Mouse (Mus musculus): ENCODE measurements at regions not wholly inside any gene's neighbourhood (a gene's known extent, or its start where the extent isn't known, plus 50 kb on each side); places are given as distances from the start of the nearest gene placed in this dataset.

DNA sequence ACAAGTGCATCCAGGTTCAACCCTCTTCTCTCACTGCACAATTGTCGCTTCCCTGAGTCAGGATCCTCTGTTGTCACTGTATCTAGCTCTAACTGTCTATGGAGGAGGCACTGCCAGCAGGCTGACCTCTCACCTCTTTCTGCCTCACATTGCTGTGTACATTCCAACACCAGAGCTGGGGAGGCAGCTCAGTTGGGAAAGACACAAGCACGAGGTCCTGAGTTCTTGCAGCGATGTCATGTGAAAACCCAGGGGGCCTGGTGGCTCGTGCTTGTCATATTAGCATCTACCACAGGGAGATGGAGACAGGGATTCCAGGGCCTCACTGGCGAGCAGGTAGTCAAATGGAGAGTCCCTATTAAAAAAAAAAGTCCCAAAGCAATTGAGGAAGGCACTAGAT is 334.2 kb downstream of the Diras2 start:
- no peak for ATAC-seq (ENCODE audit: low read depth)
- H3K27me3 ChIP-seq (replicated peaks; ENCODE audit: control insufficient read depth, insufficient read depth, low read length) = no peaks in the 10 kb centered on the region
- H3K4me3 ChIP-seq (ENCODE audit: low read depth, low read length) = no peak overlapping the region
- H3K9me3 ChIP-seq (ENCODE audit: control insufficient read depth, low read length) = no peaks in the 10 kb centered on the region
- no peak overlapping the region for H3K4me2 ChIP-seq (ENCODE audit: low read depth, low read length)
- WGBS = 65% methylated on average over 5 of the region's 5 CpGs
- no peak overlapping the region for H3K27ac ChIP-seq (replicated peaks; ENCODE audit: low read depth, low read length)
- no peak for DNase-seq (ENCODE audit: low spot score)
- no peaks in the 10 kb centered on the region for H3K4me1 ChIP-seq (ENCODE audit: control insufficient read depth, insufficient read depth, low read length)
- no peaks in the 10 kb centered on the region for H3K36me3 ChIP-seq (ENCODE audit: control insufficient read depth, insufficient read depth, low read length)
- H3K9ac ChIP-seq (ENCODE audit: low read depth, low read length) = no peak overlapping the region

DNA sequence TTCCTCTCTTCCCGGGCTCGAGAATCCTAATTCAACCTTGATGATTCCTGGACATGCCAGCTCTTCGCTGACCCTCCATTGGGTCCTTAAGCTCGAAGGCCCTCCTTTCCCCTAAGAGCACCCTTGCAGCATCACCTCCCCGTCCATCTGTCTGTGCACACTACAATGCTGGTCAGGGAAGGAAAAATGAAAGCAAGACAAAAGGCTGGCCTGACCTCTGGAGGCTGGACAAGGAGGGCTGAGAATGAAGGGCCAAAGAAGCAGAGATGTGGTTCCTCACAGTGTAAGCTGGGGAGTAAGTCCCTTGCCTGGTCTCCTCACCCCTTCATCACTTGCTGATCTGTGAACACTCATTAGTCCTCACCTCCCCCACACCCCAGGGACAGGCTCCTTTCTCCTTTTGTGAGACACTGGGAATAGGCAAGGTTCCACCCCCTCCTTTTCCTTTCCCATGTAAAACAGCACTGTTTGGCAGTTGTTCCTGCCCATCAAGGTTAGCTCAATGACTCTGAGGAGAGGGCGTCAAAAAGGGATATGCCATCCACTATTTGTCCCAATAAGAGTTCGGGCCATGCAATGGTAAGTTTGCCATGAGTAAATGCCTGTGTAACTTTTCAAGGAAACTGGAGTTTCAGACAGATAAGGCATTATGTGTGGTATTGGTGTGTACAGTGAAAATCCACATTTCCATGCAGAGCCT is 332.3 kb downstream of the Diras2 start:
- no peaks in the 10 kb centered on the region for H3K27me3 ChIP-seq (replicated peaks; ENCODE audit: control insufficient read depth, insufficient read depth, low read length)
- no peaks in the 10 kb centered on the region for H3K4me1 ChIP-seq (ENCODE audit: control insufficient read depth, insufficient read depth, low read length)
- ATAC-seq (ENCODE audit: low read depth) (no peak), DNase-seq (ENCODE audit: low spot score) (no peak)
- H3K4me3 ChIP-seq (ENCODE audit: low read depth, low read length) = no peak overlapping the region
- H3K27ac ChIP-seq (replicated peaks; ENCODE audit: low read depth, low read length) = no peak overlapping the region
- no peaks in the 10 kb centered on the region for H3K36me3 ChIP-seq (ENCODE audit: control insufficient read depth, insufficient read depth, low read length)
- no peaks in the 10 kb centered on the region for H3K9me3 ChIP-seq (ENCODE audit: control insufficient read depth, low read length)
- H3K9ac ChIP-seq (ENCODE audit: low read depth, low read length) = no peak overlapping the region
- no peak overlapping the region for H3K4me2 ChIP-seq (ENCODE audit: low read depth, low read length)
- WGBS = 81% methylated on average over 7 of the region's 7 CpGs

DNA sequence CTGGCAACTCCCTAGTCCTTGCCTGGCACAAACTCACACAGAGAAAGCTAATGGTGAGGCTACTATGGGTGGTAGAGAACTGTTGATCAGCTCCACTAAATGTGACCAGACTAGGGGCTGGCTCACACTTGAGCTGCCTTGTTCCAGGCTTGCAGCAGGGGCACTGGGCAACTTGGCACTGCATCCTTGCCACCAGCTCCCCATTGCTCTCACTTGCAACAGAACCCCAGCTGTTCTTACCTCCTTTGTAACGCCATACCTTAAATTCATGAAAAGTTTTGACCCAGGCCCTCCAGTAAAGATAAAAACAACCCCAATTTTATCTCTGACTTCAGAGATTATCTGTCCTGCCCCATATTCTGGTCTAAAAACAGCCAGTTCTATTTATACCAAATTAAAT is 328.7 kb downstream of the Diras2 start:
- H3K27ac ChIP-seq (replicated peaks; ENCODE audit: low read depth, low read length) = no peak overlapping the region
- no peaks in the 10 kb centered on the region for H3K4me1 ChIP-seq (ENCODE audit: control insufficient read depth, insufficient read depth, low read length)
- no peak overlapping the region for H3K9ac ChIP-seq (ENCODE audit: low read depth, low read length)
- no peaks in the 10 kb centered on the region for H3K9me3 ChIP-seq (ENCODE audit: control insufficient read depth, low read length)
- no peak for DNase-seq (ENCODE audit: low spot score)
- no peak overlapping the region for H3K4me2 ChIP-seq (ENCODE audit: low read depth, low read length)
- WGBS = 88% methylated on average over 1 of the region's 1 CpGs
- no peaks in the 10 kb centered on the region for H3K36me3 ChIP-seq (ENCODE audit: control insufficient read depth, insufficient read depth, low read length)
- no peak for ATAC-seq (ENCODE audit: low read depth)
- H3K4me3 ChIP-seq (ENCODE audit: low read depth, low read length) = no peak overlapping the region
- H3K27me3 ChIP-seq (replicated peaks; ENCODE audit: control insufficient read depth, insufficient read depth, low read length) = no peaks in the 10 kb centered on the region

DNA sequence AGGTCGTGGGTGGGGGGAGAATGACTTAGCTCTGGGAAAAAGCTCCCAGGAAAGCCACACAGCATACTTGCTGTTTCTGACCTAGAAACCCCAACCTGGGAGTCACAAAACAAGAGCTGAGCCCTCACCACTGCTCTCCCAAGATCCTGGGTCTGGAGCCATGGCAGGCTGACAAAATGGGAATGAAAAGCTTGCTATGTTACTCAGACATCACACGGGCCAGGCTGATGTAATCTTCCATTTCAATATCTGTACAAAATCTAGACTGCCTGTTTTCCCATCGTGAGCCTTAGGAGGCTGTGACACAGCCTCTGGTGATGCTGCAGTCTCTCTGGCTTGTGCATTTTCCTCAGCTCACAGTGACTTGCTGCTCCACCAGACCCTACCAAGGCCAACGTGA is 325.1 kb downstream of the Diras2 start:
- no peaks in the 10 kb centered on the region for H3K27me3 ChIP-seq (replicated peaks; ENCODE audit: control insufficient read depth, insufficient read depth, low read length)
- no peaks in the 10 kb centered on the region for H3K4me1 ChIP-seq (ENCODE audit: control insufficient read depth, insufficient read depth, low read length)
- no peak overlapping the region for H3K4me2 ChIP-seq (ENCODE audit: low read depth, low read length)
- no peak for ATAC-seq (ENCODE audit: low read depth)
- no peak overlapping the region for H3K4me3 ChIP-seq (ENCODE audit: low read depth, low read length)
- H3K36me3 ChIP-seq (ENCODE audit: control insufficient read depth, insufficient read depth, low read length) = no peaks in the 10 kb centered on the region
- H3K9ac ChIP-seq (ENCODE audit: low read depth, low read length) = no peak overlapping the region
- H3K27ac ChIP-seq (replicated peaks; ENCODE audit: low read depth, low read length) = no peak overlapping the region
- no peak for DNase-seq (ENCODE audit: low spot score)
- no peaks in the 10 kb centered on the region for H3K9me3 ChIP-seq (ENCODE audit: control insufficient read depth, low read length)
- WGBS = 64% methylated on average over 4 of the region's 4 CpGs

DNA sequence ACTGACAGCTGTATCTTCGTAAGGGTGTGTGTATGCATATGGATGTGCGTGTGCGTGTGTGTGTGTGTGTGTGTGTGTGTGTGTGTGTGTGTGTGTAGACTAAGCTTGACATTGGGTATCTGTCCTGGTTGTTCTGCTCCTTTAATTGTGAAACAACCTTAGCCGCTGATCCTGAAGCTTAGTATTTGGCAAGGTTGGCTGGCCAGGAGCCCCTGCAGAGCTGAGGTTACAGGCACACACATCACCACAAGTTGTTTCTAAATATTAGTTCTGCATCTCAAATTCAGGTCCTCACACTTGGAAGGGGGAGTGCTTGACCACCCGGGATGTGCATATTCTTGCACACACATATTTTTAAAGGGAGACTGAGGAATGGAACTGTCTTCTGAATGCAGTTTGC is 314.7 kb downstream of the Diras2 start:
- WGBS = 89% methylated on average over 5 of the region's 5 CpGs
- Histone ChIP-seq H3K36me3 (ENCODE audit: control insufficient read depth, insufficient read depth, low read length) (no peaks in the 10 kb centered on the region), H3K4me2 (ENCODE audit: low read depth, low read length) (no peak overlapping the region), H3K9ac (ENCODE audit: low read depth, low read length) (no peak overlapping the region), H3K27ac (replicated peaks; ENCODE audit: low read depth, low read length) (no peak overlapping the region), H3K4me3 (ENCODE audit: low read depth, low read length) (no peak overlapping the region), H3K4me1 (ENCODE audit: control insufficient read depth, insufficient read depth, low read length) (no peaks in the 10 kb centered on the region), H3K27me3 (replicated peaks; ENCODE audit: control insufficient read depth, insufficient read depth, low read length) (no peaks in the 10 kb centered on the region), H3K9me3 (ENCODE audit: control insufficient read depth, low read length) (no peaks in the 10 kb centered on the region)
- DNase-seq (ENCODE audit: low spot score) (no peak), ATAC-seq (ENCODE audit: low read depth) (no peak)

DNA sequence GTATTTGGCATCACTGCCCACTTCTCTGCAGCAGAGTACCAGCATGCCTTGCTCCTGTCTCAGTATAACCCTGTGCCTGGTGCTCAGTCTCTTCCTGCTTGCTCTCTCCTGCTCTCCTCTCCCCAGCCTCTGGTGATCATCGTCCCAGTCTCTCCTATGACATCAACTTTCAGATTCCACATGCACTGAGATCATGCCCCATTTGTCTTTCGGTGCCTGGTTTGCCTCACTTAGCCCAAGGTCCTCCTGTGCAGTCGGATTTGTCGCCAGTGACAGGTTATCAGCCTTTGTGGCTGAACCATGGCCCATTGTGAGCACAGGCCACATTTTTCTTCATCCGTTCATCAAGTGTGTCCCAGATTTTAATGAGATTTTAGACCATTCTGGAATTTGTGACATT is 314.0 kb downstream of the Diras2 start:
- ATAC-seq (ENCODE audit: low read depth) = no peak
- Histone ChIP-seq H3K36me3 (ENCODE audit: control insufficient read depth, insufficient read depth, low read length) (no peaks in the 10 kb centered on the region), H3K4me2 (ENCODE audit: low read depth, low read length) (no peak overlapping the region), H3K4me1 (ENCODE audit: control insufficient read depth, insufficient read depth, low read length) (no peaks in the 10 kb centered on the region), H3K9ac (ENCODE audit: low read depth, low read length) (no peak overlapping the region), H3K27me3 (replicated peaks; ENCODE audit: control insufficient read depth, insufficient read depth, low read length) (no peaks in the 10 kb centered on the region), H3K27ac (replicated peaks; ENCODE audit: low read depth, low read length) (no peak overlapping the region), H3K4me3 (ENCODE audit: low read depth, low read length) (no peak overlapping the region), H3K9me3 (ENCODE audit: control insufficient read depth, low read length) (no peaks in the 10 kb centered on the region)
- DNase-seq (ENCODE audit: low spot score) = no peak
- WGBS = 73% methylated on average over 5 of the region's 5 CpGs

DNA sequence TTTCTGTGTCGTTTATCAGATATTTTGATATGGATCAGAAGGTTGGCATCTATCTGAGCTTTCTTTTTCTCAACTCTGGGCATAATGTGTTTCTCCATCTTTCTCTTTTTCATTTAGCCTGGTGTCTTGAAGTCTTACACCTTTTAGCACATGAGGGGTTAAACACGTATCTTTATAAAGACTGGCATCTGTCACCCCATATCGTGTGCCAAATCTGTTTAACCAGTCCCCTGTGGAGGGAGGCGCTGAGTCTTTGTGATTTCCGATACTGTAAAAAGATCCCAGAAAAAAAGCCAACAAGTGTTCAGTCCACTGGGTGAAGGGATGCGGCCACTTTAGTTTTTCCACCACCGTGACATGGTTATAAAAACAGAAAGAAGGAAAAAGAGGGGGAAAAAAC is 313.3 kb downstream of the Diras2 start:
- ATAC-seq (ENCODE audit: low read depth) (no peak), DNase-seq (ENCODE audit: low spot score) (no peak)
- Histone ChIP-seq H3K9me3 (ENCODE audit: control insufficient read depth, low read length) (no peaks in the 10 kb centered on the region), H3K9ac (ENCODE audit: low read depth, low read length) (no peak overlapping the region), H3K4me1 (ENCODE audit: control insufficient read depth, insufficient read depth, low read length) (no peaks in the 10 kb centered on the region), H3K27ac (replicated peaks; ENCODE audit: low read depth, low read length) (no peak overlapping the region), H3K4me3 (ENCODE audit: low read depth, low read length) (no peak overlapping the region), H3K27me3 (replicated peaks; ENCODE audit: control insufficient read depth, insufficient read depth, low read length) (no peaks in the 10 kb centered on the region), H3K36me3 (ENCODE audit: control insufficient read depth, insufficient read depth, low read length) (no peaks in the 10 kb centered on the region), H3K4me2 (ENCODE audit: low read depth, low read length) (no peak overlapping the region)
- WGBS = 51% methylated on average over 7 of the region's 7 CpGs

DNA sequence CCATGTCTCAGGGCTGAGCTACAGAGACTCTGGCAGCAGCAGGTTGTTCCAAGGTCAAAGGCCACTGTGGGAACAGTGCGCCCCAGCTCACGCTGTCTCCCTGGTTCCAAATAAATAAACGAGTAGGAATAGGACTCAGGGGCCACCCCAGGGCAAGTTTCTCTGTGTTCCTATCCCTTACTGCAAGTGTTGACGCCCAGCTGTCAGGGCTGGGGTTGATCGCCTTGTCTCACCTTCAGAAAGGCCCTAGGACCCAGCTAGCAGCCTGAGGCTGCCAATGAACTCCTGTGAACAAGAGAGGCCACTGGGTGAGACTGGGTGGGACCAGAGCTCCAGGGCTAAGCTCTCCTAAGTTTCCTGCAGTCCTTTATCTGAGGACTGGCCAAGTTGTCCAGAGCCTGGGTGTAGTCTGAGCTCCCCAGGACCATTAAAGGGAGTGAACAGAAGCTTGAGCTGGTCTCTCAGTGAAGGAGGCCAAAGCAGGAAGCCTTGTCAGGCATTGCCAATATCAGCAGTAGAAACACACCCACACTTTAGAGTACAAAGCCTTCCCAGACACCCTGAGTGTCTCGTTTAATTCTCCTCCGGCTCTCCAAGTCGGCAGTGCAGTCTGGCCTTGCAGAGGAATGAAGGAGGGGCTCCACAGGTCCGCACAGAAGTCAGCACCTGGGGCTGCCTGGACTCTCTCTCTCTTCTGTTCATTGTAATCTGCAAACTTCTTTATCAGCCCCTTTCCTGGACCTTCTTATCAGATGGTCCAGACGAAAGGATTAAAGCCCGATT is 308.6 kb downstream of the Diras2 start:
- H3K27ac ChIP-seq (replicated peaks; ENCODE audit: low read depth, low read length) = no peak overlapping the region
- H3K4me3 ChIP-seq (ENCODE audit: low read depth, low read length) = no peak overlapping the region
- 38% methylated on average over 11 of the region's 11 CpGs for WGBS
- no peaks in the 10 kb centered on the region for H3K36me3 ChIP-seq (ENCODE audit: control insufficient read depth, insufficient read depth, low read length)
- H3K4me1 ChIP-seq (ENCODE audit: control insufficient read depth, insufficient read depth, low read length) = no peaks in the 10 kb centered on the region
- no peaks in the 10 kb centered on the region for H3K9me3 ChIP-seq (ENCODE audit: control insufficient read depth, low read length)
- DNase-seq (ENCODE audit: low spot score) (peak; percentile 22), ATAC-seq (ENCODE audit: low read depth) (peak; percentile 32; the same call in 1 of the 2 replicates)
- no peaks in the 10 kb centered on the region for H3K27me3 ChIP-seq (replicated peaks; ENCODE audit: control insufficient read depth, insufficient read depth, low read length)
- H3K4me2 ChIP-seq (ENCODE audit: low read depth, low read length) = no peak overlapping the region
- no peak overlapping the region for H3K9ac ChIP-seq (ENCODE audit: low read depth, low read length)

All from embryonic facial prominence, embryonic 14.5 days (tissue).